Mouse (Mus musculus) layer of hippocampus, adult 8-10 months (tissue): Measurements from ENCODE around the gene E2f7. TPM values are rescaled to one million over a fixed set of nuclear protein-coding genes. Genes with fewer than 3 reads are reported as not detected.
"Not testable (repeated sequence)": the region's sequence is repeated elsewhere in the genome, so short reads cannot be mapped to it uniquely, and the experiment has no call there.

Source experiments
- DNase-seq, 2 experiments: peaks; one replicate each; pipeline ENCODE4 v3.0.0; 2022; ENCODE audit warnings: low spot score in 2 of 2
- total RNA-seq, 4 experiments: library from RNA; stranded (reverse); gene quantifications; 2 replicates each; pipeline ENCODE4 v1.2.4; 2022

E2f7 gene
- total RNA-seq: under 1 TPM in 3 of 4 experiments, not detected in 1; 0.36 to 0.72 (median 0.43) TPM

DNA sequence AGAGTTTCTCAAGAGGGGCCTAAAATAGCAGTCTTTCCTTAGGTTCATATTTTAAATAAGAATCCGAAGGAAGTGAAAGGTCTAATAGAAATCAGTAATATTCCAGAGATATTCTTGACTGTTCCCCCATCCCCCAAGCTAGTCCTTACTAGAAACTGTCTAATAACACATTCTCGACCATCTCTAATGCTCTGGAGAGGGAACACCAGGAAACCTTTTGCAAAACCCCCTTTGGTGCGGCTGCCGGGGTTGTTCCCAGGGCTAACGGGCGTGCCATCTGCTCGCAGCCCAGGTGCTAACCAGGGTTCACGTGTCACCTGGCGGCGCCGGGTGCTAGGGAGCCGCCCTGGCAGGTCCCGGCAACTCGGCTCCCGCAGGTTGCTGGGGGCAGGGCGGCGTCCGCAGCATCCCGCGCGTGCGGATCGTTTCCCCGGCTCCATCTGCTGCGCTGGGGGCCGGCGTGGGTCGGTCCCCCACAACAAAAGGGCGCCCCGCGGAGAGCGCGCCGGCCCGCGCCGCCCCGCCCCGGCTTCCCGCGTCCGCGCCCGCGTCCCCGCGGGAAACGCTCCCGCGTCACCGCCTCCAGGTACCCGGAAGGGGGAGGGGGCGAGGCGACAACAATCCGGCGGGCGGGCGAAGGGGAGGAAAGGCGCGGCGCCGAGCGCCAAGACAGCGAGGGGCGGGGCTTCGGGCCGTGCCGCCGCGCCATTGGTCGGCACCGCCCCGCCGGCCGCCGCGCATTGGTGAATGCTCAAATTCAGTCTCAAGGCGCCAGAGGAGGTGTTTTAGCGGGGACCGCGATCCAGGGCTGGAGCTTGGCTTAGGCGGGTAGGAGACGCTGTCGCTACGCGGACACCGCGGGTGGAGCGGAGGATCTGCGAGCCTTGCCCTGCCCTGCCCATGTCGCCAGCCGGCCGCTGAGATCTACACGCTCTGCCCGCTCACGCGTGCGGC lies at the start of gene E2f7:
Gene E2f7 (plus strand): TSS at position 754 of the 954 bp plus-strand sequence.
- DNase-seq: peak; percentile 59 to 78

DNA sequence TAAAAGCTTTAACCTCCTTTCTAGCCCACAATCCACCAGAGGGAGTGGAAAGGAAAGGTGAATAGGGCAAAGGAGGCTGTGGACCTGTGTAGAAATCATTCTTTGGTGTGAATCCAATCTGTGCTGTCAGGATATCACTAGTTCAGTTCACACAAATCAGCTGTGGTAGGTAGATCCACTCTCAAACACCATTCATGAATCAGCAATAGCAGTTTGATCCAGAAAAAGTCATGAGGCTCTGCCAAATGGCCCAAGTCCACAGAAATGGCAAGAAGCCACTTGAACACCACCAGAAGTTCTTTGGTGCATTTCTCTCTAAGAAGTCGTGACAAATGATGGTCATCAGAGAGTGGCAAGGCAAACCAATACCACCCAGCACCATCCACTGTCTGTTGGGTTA lies 44.0 kb upstream of the E2f7 start:
- DNase-seq: no peak

DNA sequence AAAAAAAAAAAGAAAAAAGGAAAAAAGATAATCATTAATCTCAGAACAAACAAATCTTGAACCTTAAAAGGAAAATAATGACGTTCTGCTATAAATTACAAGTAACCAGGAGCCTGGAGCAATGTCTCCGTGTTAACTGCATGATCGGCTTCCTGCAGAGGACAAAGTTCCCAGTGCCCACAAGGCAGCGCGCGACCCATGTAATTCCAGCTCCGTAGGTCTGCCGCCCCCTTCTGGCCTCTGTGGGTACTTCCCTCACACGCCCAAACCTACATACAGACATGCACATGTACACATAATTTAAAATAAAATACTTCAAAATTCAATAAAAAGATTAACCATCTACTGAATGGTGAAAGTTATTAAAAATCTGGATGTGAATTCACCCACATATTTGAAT lies 39.6 kb upstream of the E2f7 start:
- DNase-seq: no peak

DNA sequence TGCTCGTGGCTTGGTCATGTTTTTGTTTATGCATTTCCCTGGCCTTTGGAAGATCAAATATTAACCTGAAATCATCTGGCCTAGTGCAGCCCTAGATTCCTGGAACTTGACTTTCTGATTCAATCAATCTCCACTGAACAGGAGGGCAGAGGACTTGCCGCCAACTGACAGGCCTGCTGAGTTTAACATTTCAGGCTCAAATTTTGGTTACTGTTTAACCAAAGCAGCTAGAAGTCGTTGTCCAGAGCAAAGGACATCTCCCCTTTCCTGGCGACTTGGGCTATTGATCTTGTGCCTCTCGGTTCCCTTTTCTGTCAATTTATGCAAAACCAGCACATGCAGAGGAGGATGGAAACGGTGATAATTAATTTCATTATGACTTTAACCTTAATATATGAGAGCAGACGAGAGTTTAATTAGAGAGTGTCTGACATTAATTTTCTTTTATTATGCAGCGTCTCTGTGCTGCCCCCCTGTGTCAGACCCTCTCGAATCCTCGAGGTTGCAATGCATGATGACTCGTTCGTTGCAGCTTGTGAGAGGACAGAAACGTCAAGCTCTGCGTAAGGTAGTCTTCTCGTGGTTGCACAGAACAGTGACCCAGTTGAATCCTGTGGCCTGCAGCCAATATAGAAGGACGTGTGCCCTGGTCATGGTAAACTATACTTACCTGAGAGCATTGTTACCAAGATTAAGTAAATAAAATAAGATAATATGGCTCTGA lies 37.7 kb upstream of the E2f7 start:
- DNase-seq: no peak

DNA sequence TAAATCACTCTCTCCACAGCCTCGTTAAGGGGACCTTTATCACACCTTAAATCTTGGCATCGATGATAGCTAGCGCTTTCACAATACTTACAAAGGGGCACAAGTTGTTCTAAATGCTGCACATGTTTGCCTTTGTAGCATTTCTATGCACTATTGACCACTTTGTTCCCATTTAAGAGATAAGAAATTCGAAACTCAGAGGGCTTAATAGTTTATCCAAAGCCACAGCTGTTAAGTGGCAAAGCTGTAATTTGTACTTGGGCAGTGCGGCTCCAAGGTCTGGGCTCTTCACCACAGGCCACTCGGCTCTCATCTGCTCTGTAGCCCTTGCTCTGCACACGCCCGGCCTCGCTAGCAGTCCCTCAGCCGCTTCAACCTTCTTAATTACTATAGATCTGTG lies 28.4 kb upstream of the E2f7 start:
- no peak for DNase-seq

DNA sequence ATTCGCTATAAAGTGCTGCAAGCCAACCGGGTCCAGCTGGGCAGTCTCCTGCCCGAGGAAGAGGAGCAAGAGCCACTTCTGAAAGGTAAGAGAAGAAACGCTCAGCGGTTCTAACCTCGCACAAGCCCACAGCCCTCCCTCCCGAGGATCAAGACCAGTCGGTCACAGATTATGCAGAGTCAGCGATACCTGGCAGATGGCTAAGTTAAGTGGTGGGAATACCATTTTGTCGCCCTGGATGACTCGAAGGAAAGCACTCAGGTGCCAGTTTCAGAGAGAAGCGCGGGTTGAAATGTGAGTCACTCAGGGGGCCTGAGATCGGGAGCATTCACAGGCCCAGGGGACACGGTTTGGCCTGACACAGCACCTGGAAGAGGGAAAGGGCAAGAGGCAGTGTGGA lies 18.8 kb upstream of the E2f7 start:
- no peak for DNase-seq

DNA sequence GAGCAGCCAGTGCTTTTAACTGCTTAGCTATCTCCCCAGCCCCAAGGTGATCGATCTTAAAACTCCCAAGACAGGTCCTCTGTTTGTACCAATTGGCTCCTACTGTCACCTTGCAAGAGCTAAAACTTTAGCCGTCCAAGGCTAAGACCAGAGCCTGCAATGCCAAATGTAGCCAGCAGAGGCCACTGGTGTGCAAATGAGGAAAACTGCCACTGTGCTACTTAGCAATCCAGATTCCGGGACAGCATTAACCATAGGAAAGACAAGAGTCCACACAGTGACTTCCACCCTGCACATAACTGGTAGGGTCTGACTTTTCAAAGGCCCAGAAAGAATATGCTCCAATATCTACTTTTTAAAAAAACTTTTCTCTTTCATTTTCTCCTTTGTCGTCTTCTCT lies 17.4 kb upstream of the E2f7 start:
- no peak for DNase-seq

DNA sequence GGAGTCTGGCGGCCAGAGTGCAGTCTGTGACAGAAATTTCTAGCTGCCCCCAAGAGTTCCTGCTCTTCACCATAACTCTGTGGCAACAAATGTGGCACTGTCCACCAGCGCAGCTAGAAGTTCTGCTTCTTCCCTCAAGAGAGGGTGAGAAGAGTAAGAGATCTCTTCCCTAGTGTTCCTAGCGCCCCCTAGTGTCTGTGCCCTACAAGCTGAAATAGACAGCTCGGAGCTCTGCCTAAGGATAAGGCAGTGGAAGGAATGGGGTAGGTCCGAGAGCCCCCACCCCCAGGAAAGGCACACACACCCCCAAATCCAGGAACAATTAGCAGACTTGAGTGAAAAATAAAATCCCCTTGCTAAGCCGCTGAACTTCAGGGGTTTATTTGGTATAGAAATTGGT lies 11.9 kb upstream of the E2f7 start:
- DNase-seq: peak; percentile 39 to 78

DNA sequence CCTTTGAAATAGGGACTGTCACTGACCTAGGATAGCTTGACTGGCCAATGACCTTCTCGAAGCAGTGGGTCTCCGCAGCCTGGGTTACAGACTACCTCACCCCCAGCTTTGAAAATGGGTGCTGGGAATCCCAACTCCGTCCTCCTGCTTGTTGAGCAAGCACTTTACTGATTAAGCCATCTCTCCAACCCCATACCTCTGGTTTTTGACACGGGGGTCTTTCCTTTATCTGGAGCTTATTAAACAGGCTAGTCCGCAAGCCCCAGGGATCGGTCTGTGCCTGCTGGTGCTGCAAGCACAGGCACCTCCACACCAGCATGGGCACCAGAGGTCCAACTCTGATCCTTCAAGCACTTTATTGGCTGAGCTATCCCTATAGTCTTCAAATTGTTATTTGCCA lies 1.5 kb upstream of the E2f7 start:
- DNase-seq: no peak

DNA sequence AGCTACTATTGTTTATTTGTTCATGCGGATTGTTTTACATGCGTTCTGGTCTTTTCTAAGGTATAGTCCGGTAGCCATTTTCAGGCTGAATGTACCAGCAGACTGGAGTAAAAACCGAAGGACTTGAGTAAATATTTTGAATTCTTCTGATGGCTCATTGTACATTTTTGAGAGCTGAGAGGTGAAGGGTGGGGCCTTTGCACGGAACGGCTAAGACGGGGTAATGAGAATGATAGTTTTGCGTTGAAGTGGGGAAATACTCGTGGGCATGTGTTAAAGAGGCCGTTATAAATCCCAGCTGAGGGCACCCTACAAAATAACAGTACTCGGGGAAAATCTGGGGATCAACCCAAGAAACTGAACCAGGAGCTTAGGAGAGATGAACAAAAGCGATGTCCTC lies 1.1 kb upstream of the E2f7 start:
- no peak for DNase-seq

DNA sequence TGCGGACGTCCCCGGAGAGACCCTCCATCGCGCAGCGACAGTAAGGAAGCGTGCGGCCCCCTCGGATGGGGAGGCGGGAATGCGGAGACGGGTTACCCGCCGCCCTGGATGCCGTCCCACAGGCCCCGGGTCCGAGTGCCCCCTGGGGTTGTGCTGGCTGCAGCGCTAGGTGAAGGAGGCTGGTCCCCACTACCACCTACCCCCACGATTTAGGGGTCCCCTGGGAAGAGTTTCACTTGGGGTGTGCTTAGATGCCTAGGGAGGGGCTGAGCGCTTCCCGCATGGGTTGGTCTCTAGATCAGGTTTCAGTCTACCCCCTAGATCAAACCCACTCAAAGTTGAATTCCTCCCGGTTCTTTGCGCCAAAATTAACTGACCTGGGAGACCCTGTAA lies 397 bp downstream of the E2f7 start:
- no peak for DNase-seq

DNA sequence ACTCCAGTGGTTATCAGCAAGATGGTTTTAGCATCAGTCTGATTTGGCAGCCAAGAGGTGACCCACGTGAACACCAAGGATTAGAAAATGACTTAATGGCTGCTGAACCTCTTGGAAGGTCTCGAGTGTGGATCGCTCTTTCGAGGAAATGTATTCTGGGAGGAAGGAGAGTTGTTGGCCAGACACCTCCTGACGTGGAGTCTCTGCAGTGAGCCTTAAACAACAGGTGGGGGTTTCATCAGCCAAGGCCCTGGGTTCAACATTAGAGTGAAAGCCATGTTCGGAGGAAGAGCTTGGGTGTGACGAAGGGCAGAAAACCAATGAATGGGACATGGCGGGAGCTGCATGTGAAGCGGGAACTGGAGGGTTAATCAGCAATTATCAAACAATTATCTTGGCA lies 3.8 kb downstream of the E2f7 start:
- DNase-seq: no peak

DNA sequence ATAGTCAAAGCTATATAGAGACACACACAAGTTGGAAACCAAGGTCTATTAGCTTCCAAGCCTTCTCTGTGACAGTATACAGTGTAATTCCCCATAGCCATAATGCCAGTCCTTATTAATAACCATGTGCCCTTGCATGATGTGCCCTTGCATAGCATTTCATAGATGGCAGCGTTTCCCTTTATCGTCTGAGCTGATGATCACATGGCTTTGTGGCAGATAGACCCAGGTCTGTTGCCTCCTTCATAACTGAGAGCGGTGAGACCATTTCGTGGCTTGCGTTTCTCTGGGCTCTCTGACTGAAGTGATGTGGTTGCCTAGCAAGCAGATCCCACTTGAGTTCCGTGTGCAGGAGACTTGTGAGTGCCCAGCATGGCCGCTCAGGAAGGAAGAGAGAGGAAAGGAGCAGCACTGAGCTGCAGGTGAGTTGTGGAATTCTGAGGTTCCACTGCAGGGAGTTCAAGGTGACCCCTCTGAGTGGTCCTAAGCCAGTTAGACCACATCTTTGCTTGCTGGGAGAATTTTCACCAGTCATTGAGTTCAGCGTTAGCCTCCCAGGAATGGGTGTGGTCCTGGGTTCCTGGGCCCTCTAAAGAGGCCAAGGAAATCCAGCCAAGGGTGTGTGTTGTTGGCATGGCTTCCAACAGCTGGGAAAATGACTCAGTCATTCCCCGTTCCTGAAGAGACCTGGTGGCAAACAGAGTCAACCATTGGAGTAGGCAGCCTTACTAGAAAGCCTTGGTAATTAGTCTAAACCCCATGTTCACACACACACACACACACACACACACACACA lies 4.5 kb downstream of the E2f7 start:
- DNase-seq: no peak

DNA sequence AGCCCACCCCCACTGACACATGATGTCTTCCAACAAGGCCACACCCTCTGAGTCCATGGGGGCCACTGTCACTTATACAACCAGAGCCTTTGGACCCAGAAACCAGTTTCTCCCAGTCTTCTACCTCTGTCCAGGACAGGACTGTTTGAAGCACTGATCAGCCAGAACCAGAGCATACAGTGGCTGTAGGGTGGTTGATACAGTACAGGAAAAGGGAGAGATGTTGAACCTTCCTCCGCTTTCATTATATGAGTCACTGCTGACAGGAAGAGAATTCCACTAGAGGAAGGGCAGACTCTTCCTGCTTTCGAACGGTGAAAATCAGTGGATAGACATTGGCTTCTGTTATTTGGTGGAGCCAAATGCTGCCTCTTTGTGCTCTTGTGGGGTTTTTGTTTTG lies 7.6 kb downstream of the E2f7 start:
- DNase-seq: no peak

DNA sequence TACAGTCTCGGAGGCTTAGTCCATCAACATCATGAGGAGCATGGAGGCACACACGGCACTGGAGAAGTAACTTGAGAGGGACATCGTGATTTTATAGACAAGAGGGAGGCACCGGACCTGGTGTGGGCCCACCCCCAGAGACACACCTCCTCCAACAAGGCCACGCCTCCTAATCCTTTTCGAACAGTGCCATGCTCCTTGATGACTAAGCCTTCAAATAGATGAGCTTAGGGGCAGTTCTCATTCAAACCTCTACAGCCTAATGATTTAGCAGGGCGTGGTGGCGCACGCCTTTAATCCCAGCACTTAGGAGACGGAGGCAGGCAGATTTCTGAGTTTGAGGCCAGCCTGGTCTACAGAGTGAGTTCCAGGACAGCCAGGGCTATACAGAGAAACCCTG lies 10.3 kb downstream of the E2f7 start:
- no peak for DNase-seq

DNA sequence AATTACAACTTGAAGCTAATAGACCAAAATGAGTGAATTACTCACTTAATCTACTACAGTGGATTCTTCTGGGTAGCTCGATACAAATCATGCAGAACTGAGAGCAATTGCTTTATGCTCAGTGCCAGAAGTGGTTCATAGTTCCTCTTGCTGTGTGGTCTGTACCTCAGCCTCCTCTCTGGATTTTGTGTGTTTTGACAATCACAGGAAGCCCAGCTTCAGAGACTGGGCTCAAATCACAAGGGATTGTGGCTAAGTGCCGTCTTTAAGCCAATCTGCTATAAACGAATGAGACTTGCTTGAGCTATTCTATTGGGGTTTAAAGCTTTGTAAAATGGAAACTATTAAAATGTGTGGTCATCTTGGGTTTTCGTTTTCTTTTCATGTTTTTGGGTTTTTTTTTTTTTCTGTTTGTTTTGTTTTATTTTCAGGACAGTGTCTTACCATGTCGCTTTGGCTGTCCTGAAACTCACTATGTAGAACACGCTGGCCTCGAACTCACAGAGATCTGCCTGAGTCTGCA lies 11.1 kb downstream of the E2f7 start:
- no peak for DNase-seq

DNA sequence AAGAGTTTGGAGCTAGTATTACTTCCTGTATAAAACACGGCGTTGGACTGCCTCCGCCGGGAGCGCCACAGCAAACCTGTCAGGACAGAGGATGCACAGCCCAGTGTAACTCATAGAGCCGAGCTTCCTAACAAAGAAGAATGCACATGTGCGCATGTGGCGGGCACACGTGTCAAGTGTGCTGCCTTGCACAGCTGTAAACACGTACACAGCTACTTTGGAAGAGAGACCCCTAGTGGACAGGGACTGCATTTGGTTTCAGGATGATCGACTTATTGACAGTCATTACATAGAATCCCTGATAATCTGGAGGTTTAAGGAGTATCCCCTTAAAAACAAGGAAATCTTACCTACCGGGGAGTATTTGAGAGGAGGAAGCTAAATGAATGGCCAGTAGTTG lies 15.3 kb downstream of the E2f7 start:
- DNase-seq: not testable (repeated sequence)

DNA sequence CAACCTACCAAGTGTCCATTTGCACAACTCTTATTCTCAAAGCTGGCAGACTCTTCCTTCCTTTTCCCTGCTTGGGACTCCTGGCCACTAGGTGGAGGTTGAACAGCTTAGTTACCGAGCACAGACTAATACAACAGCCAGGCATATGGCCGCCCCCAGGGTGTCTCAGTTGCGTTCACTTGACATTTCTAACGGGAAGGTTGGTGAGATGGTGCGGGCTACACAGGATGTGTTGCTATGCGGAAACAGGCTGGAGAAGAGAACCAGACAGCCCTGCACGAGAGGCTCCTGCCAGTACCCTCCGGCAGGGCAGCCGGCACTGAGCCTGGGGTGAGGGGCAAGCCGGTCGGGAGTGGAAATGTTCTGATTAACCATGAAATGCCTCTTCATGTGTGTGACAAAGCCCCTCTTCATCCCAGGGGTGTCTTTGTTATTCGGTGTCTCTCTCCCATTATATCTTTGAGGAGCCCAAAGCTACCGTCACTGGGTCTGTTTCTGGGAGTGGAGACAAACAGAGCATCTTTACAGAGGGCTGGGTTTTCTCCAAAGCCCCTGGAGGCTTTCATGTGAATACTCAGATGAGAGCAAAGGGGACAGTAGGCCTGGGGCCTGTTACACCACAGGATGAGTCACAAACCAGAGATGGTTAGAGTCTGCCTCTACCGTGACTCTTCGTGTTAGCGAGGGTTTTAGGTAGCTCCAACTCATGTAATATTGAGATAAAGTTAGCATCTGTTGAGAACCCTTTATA lies 17.1 kb downstream of the E2f7 start:
- DNase-seq: peak in 1 of 2 experiments; percentile 14

DNA sequence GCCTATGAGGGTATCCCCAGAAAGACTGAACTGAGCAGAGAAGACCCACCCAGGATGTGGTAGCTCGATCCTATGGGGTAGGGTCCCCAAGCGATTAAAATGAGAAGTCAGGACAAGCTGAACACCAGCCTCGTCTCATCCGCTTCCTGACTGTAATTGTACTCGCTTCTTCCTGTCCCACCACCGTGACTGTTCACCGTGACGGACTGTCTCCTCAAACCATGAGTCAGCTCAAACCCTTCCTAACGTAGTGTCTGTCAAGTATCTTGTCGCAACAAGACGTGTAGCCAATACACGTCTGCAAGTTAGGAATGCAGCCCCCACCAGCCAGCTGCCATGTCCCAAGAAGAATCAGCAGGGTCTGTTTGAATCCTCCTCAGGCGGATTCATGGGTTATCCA lies 18.2 kb downstream of the E2f7 start:
- no peak for DNase-seq

DNA sequence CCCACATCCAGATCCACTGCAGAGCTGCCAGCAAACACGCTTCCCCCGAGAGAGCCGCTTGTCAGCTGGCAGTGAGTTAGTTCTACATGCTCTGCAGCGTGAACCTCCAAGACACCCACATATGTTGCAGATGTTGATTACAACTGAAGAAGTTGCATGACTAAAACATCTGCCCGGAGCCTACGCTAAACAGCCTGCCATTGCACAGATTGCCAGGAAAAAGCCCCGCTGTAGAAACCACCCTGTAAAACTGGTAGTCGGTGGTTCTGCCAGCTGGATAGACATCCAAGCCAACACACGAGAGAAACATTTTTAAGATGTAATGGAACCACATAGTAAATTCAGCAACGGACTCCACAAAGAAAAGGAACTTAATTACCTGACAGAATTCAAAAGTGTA lies 24.3 kb downstream of the E2f7 start:
- DNase-seq: peak; percentile 34 to 43

DNA sequence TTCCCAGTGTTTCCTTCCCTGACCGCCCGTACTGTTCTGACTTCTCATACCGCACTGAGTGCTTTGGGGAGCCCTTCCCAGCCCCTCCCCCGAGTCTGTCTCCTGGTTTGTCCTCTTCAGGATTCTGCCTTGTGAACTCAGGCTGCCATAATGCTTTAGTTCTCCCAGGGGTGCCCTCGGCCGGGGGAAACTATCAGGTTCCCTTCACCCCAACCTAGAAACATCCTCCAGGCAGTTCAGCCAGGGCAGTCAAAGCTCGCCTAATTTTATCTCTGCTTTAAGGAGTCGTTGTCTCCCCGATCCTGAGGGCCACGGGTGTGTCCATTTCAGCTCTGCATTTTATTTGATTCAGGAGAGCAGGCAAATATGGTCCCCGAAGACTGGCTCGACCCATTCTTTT lies 28.0 kb downstream of the E2f7 start:
- no peak for DNase-seq
